ENCODE assay signal across 19 mouse cellular contexts in genomic region chr10:93442183-93442582, GRCm38 (mm10). TPM values are rescaled to one million over a fixed set of nuclear protein-coding genes. Genes with fewer than 3 reads are reported as not detected.
A peak's percentile ranks its signal among the peaks of the same experiment; 100 is the strongest.
DNase-seq lines count a peak whose midpoint lies in the region; ATAC-seq and TF ChIP-seq lines count a peak whose summit lies in the region.
"Had no signal": no experiment of that assay in that cellular context is flagged by ENCODE, and none has a peak within 500 bp of the region (broad histone marks: within the 10 kb centered on the region; RNA-seq: fewer than 3 reads in every experiment).

No protein-coding gene starts in this region.

- no peak overlapping the region for H3K9ac ChIP-seq in heart, postnatal 0 days (replicated peaks; ENCODE audit: low read depth, low read length)
- H3K9ac ChIP-seq: hindbrain, embryonic 13.5 days; liver, postnatal 0 days; midbrain, embryonic 13.5 days had no signal

- H3K27ac ChIP-seq in heart, embryonic 10.5 days = peak overlapping the region; percentile 78
- peak overlapping the region; percentile 61 for H3K27ac ChIP-seq in heart, postnatal 0 days (ENCODE audit: low read depth)
- peak overlapping the region; percentile 43; the same call in 1 of the 2 replicates for H3K27ac ChIP-seq in bone marrow, adult 2 months (ENCODE audit: control insufficient read depth, insufficient read depth, low read depth, low read length, poor library complexity)
- H3K27ac ChIP-seq: hindbrain, embryonic 13.5 days; left cerebral cortex, adult 2 months; limb, embryonic 10.5 days; midbrain, embryonic 13.5 days had no signal

- TF ChIP-seq CTCF in heart, postnatal 0 days (IDR thresholded peaks at IDR 0.05; ENCODE audit: low read depth) = no peak
- TF ChIP-seq CTCF in bone marrow, adult 2 months (IDR thresholded peaks at IDR 0.05; ENCODE audit: control insufficient read depth, insufficient read depth, low read length) = no peak

- H3K36me3 ChIP-seq in heart, embryonic 10.5 days = no peaks in the 10 kb centered on the region
- H3K36me3 ChIP-seq in heart, postnatal 0 days (replicated peaks; ENCODE audit: control insufficient read depth, insufficient read depth, low read length) = no peaks in the 10 kb centered on the region
- H3K36me3 ChIP-seq: hindbrain, embryonic 13.5 days; limb, embryonic 10.5 days; midbrain, embryonic 13.5 days had no signal

- no peak for TF ChIP-seq POLR2A in bone marrow, adult 2 months (IDR thresholded peaks at IDR 0.05; ENCODE audit: borderline replicate concordance, control insufficient read depth, low read depth, low read length)

- WGBS in heart, embryonic 10.5 days = 70% methylated on average over 3 of the region's 3 CpGs
- 49% methylated on average over 3 of the region's 3 CpGs for WGBS in heart, postnatal 0 days
- 27% methylated on average over 3 of the region's 3 CpGs for WGBS in bone marrow, adult 2 months

- DNase-seq in heart, embryonic 10.5 days (ENCODE audit: low spot score) = no peak
- DNase-seq in heart, postnatal 4 days = no peak
- DNase-seq in heart, postnatal 0 days (ENCODE audit: low spot score) = no peak
- no peak for DNase-seq in heart, postnatal 14 days
- DNase-seq in CD4-positive helper T cell, adult 2 months (ENCODE audit: low read depth, low spot score) = peak; percentile 24
- DNase-seq in embryo, embryonic 11 days = no peak
- DNase-seq in frontal cortex, postnatal 25 days (ENCODE audit: low spot score in 2 of 2) = no peak
- DNase-seq: adrenal gland, adult 2 months; cerebellum, postnatal 10 days; kidney, postnatal 36 days; layer of hippocampus, adult 9-11 months; liver, postnatal 0 days had no signal

- TF ChIP-seq EP300 in heart, postnatal 0 days (IDR thresholded peaks at IDR 0.05; ENCODE audit: low read depth) = no peak

- H3K4me3 ChIP-seq in heart, embryonic 10.5 days = no peak overlapping the region
- H3K4me3 ChIP-seq in heart, postnatal 0 days (ENCODE audit: low read depth, low read length) = no peak overlapping the region
- no peak overlapping the region for H3K4me3 ChIP-seq in bone marrow, adult 2 months (replicated peaks; ENCODE audit: control insufficient read depth, low read depth, low read length)
- H3K4me3 ChIP-seq: hindbrain, embryonic 13.5 days; left cerebral cortex, adult 2 months; limb, embryonic 10.5 days; midbrain, embryonic 13.5 days had no signal

- peak; percentile 30 for ATAC-seq in heart, postnatal 0 days (ENCODE audit: insufficient read depth, low read depth)
- ATAC-seq: forebrain, embryonic 16.5 days; liver, postnatal 0 days; midbrain, embryonic 13.5 days had no signal

- H3K9me3 ChIP-seq in heart, embryonic 10.5 days = no peaks in the 10 kb centered on the region
- H3K9me3 ChIP-seq in heart, postnatal 0 days (replicated peaks; ENCODE audit: control insufficient read depth, low read length) = no peaks in the 10 kb centered on the region
- H3K9me3 ChIP-seq: hindbrain, embryonic 13.5 days; limb, embryonic 10.5 days; midbrain, embryonic 13.5 days had no signal

- no peaks in the 10 kb centered on the region for H3K27me3 ChIP-seq in heart, embryonic 10.5 days (ENCODE audit: insufficient read depth, poor library complexity, severe bottlenecking)
- no peaks in the 10 kb centered on the region for H3K27me3 ChIP-seq in heart, postnatal 0 days (ENCODE audit: control insufficient read depth, insufficient read depth, low read length)
- H3K27me3 ChIP-seq: hindbrain, embryonic 13.5 days; midbrain, embryonic 13.5 days had no signal

- intact Hi-C loops in heart, postnatal 14 days (cut with DNase I) = no loop called here

- H3K4me2 ChIP-seq in heart, postnatal 0 days (ENCODE audit: low read depth, low read length) = no peak overlapping the region
- H3K4me2 ChIP-seq: hindbrain, embryonic 13.5 days; midbrain, embryonic 13.5 days had no signal

- H3K4me1 ChIP-seq in heart, embryonic 10.5 days = peaks cover 72% of the 10 kb centered on the region
- H3K4me1 ChIP-seq in heart, postnatal 0 days (ENCODE audit: control insufficient read depth, insufficient read depth) = peaks cover 45% of the 10 kb centered on the region
- peaks cover 8% of the 10 kb centered on the region for H3K4me1 ChIP-seq in bone marrow, adult 2 months (ENCODE audit: control insufficient read depth, insufficient read depth, low read length)
- H3K4me1 ChIP-seq: hindbrain, embryonic 13.5 days; midbrain, embryonic 13.5 days had no signal

RNA-seq across cellular contexts. Expression of gene Lta4h, which starts 11.0 kb away (rescaled TPM):
- polyA plus RNA-seq in heart, embryonic 10.5 days (2016; fragmentation: Nextera tagmentation; extraction: Ambion mirVana) = 236 and 246 TPM in 2 replicates
- total RNA-seq in heart, postnatal 4 days (2021) = 100 to 1,000 TPM in 1 of 2 experiments, 10 to 100 TPM in 1; 99.3 to 109 TPM
- 92.1 and 126 TPM in 2 replicates for total RNA-seq in heart, postnatal 0 days (2014; rRNA removed; ENCODE audit: low replicate concordance)
- 137 and 144 TPM in 2 replicates for polyA plus RNA-seq in heart, postnatal 0 days (2015; fragmentation: Nextera tagmentation; extraction: Ambion mirVana)
- 10 to 100 TPM; 41.6 to 46.0 TPM for total RNA-seq in heart, postnatal 14 days (2021)
- polyA plus RNA-seq in bone marrow, adult 2 months (2011; ENCODE audit: insufficient read depth, insufficient read length, low replicate concordance, missing spikeins) = 147 and 309 TPM in 2 replicates

RNA-seq across cellular contexts. Expression of gene Hal, which starts 46.4 kb away (rescaled TPM):
- polyA plus RNA-seq in heart, embryonic 10.5 days (2016; fragmentation: Nextera tagmentation; extraction: Ambion mirVana) = 0.05 and 0.33 TPM in 2 replicates
- under 1 TPM; 0.12 to 0.14 TPM for total RNA-seq in heart, postnatal 4 days (2021)
- total RNA-seq in heart, postnatal 0 days (2014; rRNA removed; ENCODE audit: low replicate concordance) = not detected in 2 replicates
- polyA plus RNA-seq in heart, postnatal 0 days (2015; fragmentation: Nextera tagmentation; extraction: Ambion mirVana) = not detected in 2 replicates
- under 1 TPM; 0.38 to 0.44 TPM for total RNA-seq in heart, postnatal 14 days (2021)
- 2.0 and 6.1 TPM in 2 replicates for polyA plus RNA-seq in bone marrow, adult 2 months (2011; ENCODE audit: insufficient read depth, insufficient read length, low replicate concordance, missing spikeins)
- polyA plus RNA-seq: hindbrain, embryonic 13.5 days; kidney, embryonic 14.5 days had no signal
